Mouse (Mus musculus): Measurements from ENCODE around the gene Rad9a. TPM values are rescaled to one million over a fixed set of nuclear protein-coding genes. Genes with fewer than 3 reads are reported as not detected.

Rad9a gene
- total and polyA plus RNA-seq, 2 experiments from 2014 or later = 9.5 to 12.3 TPM

DNA sequence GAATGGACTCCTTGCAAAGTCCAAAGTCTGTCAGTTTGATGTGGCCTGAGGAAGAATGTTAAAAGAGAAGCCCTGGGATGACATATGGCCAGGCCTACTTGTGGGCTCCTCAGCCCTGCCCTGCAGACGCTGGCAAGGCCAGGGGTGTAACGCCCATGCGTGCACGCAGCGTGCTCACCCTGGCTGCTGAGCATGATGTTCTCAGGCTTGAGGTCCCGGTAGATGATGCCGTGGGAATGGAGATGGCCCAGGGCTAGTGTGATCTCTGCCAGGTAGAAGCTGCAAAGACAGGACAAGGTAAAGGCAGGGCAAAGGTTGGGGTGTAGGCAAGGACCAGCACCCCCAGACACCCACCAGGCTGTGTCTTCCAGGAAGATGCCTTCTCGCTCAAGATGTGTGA is 42.4 kb downstream of the Rad9a start:
- no peak overlapping the region for H3K27ac ChIP-seq (ENCODE audit: low read depth)
- peaks cover 56% of the 10 kb centered on the region for H3K36me3 ChIP-seq (replicated peaks; ENCODE audit: control insufficient read depth, insufficient read depth, low read length)
- 94% methylated on average over 8 of the region's 8 CpGs for WGBS
- H3K9me3 ChIP-seq (replicated peaks; ENCODE audit: control insufficient read depth, low read length) = no peaks in the 10 kb centered on the region
- no peak overlapping the region for H3K4me2 ChIP-seq (ENCODE audit: low read depth, low read length)
- no peak overlapping the region for H3K4me3 ChIP-seq (ENCODE audit: low read depth, low read length)
- ATAC-seq (ENCODE audit: insufficient read depth, low read depth) (no peak), DNase-seq (ENCODE audit: low spot score) (no peak)
- H3K9ac ChIP-seq (replicated peaks; ENCODE audit: low read depth, low read length) = no peak overlapping the region
- peaks cover 4% of the 10 kb centered on the region for H3K4me1 ChIP-seq (ENCODE audit: control insufficient read depth, insufficient read depth)
- TF ChIP-seq EP300 (IDR thresholded peaks at IDR 0.05; ENCODE audit: low read depth) (no peak), CTCF (IDR thresholded peaks at IDR 0.05; ENCODE audit: low read depth) (no peak)
- no peaks in the 10 kb centered on the region for H3K27me3 ChIP-seq (ENCODE audit: control insufficient read depth, insufficient read depth, low read length)

DNA sequence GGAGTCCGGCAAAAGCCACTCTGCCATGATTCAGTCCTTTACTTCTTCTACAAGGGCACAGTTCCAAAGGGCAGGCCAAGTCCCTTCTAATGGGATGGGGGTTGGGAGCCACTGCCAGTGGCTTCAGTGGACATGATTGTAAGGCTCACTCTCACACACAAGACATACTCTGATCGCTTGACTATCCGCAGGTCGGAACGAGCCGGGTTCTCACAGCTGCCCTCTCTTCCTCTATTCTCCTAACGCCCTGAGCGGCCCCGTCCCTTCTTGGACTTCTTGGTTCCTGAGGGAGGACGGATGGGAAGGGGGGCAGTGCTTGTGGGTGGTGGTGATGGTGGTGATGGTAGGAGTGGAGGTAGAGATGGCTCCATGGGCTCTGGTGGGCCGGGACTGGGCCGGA is 44.7 kb downstream of the Rad9a start:
- Histone ChIP-seq H3K9ac (replicated peaks; ENCODE audit: low read depth, low read length) (no peak overlapping the region), H3K27me3 (ENCODE audit: control insufficient read depth, insufficient read depth, low read length) (no peaks in the 10 kb centered on the region), H3K27ac (ENCODE audit: low read depth) (no peak overlapping the region), H3K4me2 (ENCODE audit: low read depth, low read length) (no peak overlapping the region), H3K36me3 (replicated peaks; ENCODE audit: control insufficient read depth, insufficient read depth, low read length) (peaks cover 76% of the 10 kb centered on the region), H3K4me3 (ENCODE audit: low read depth, low read length) (no peak overlapping the region), H3K9me3 (replicated peaks; ENCODE audit: control insufficient read depth, low read length) (no peaks in the 10 kb centered on the region), H3K4me1 (ENCODE audit: control insufficient read depth, insufficient read depth) (peaks cover 5% of the 10 kb centered on the region; the same call in 1 of the 2 replicates)
- TF ChIP-seq CTCF (IDR thresholded peaks at IDR 0.05; ENCODE audit: low read depth) = no peak
- TF ChIP-seq EP300 (IDR thresholded peaks at IDR 0.05; ENCODE audit: low read depth) = no peak
- DNase-seq (ENCODE audit: low spot score) (no peak), ATAC-seq (ENCODE audit: insufficient read depth, low read depth) (no peak)
- 83% methylated on average over 12 of the region's 12 CpGs for WGBS

DNA sequence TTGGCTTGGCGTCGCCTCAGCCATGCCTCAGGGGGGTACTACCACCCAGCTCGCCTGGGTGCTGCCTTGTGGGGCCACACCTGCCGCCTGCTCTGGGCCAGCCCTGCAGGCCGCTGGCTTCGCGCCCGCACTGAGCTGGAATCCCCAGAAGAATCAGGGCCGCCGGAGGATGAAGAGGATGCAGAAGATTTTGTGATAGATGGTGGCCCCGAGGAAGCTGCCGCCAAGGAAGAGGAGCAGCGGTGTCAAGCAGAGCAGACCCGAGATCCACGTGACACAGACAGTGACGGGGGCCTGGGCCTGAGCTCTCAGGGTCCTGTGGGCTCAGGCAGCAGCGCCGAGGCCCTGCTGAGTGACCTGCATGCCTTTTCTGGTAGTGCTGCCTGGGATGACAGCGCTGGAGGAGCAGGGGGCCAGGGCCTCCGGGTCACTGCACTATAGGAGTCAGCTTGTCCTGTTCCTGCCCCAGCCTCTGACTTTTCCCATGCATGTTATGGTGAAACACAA is 45.3 kb downstream of the Rad9a start:
- H3K4me2 ChIP-seq (ENCODE audit: low read depth, low read length) = peak overlapping the region; percentile 14; the same call in 1 of the 2 replicates
- no peak overlapping the region for H3K27ac ChIP-seq (ENCODE audit: low read depth)
- H3K4me3 ChIP-seq (ENCODE audit: low read depth, low read length) = peak overlapping the region; percentile 24; the same call in 1 of the 2 replicates
- no peaks in the 10 kb centered on the region for H3K27me3 ChIP-seq (ENCODE audit: control insufficient read depth, insufficient read depth, low read length)
- ATAC-seq (ENCODE audit: insufficient read depth, low read depth) (no peak), DNase-seq (ENCODE audit: low spot score) (no peak)
- peaks cover 74% of the 10 kb centered on the region for H3K36me3 ChIP-seq (replicated peaks; ENCODE audit: control insufficient read depth, insufficient read depth, low read length)
- TF ChIP-seq EP300 (IDR thresholded peaks at IDR 0.05; ENCODE audit: low read depth) (no peak), CTCF (IDR thresholded peaks at IDR 0.05; ENCODE audit: low read depth) (no peak)
- H3K9ac ChIP-seq (replicated peaks; ENCODE audit: low read depth, low read length) = no peak overlapping the region
- WGBS = 65% methylated on average over 19 of the region's 20 CpGs
- no peaks in the 10 kb centered on the region for H3K9me3 ChIP-seq (replicated peaks; ENCODE audit: control insufficient read depth, low read length)
- peaks cover 5% of the 10 kb centered on the region; the same call in 1 of the 2 replicates for H3K4me1 ChIP-seq (ENCODE audit: control insufficient read depth, insufficient read depth)

DNA sequence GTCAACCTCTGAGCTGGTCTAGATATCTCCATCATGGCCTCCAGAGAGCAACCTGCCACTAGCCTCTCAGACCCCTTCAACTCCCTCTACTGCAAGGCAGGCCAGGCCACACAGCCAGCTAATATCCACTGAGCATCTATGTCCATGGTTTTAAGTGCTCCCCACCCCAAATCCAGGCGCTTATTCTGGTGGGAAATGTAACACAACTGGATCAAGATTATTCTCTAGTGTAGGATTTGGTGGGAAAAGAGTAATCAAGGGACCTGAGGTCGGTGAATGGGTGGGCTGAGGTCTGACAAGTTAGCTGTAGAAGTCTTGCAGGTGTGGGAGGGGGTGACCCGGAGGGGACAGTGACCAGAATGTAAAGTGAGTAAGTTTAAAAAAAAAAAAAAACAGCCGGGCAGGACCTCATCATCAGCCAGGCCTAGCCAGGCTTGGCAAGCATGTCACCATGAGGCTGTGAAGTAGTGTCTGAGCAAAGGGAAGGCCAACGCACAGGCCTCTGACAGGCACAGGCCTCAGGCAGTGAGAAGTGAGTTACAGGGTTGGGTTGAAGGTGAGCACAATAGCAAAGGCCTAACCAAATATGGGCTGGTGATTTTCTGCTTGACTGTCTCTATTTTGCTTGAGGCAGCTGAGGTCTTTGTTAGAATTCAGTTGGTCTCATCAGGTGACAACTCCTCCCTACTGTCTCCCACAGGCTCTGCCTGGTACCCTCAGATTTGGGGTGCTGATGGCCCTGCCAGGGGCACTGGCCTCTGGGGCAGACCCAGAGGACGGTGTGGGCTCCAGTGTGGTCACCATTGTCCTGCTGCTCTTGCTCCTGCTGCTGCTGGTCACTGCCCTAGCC is 46.0 kb downstream of the Rad9a start:
- WGBS = 78% methylated on average over 6 of the region's 6 CpGs
- peak overlapping the region; percentile 24; the same call in 1 of the 2 replicates for H3K4me3 ChIP-seq (ENCODE audit: low read depth, low read length)

DNA sequence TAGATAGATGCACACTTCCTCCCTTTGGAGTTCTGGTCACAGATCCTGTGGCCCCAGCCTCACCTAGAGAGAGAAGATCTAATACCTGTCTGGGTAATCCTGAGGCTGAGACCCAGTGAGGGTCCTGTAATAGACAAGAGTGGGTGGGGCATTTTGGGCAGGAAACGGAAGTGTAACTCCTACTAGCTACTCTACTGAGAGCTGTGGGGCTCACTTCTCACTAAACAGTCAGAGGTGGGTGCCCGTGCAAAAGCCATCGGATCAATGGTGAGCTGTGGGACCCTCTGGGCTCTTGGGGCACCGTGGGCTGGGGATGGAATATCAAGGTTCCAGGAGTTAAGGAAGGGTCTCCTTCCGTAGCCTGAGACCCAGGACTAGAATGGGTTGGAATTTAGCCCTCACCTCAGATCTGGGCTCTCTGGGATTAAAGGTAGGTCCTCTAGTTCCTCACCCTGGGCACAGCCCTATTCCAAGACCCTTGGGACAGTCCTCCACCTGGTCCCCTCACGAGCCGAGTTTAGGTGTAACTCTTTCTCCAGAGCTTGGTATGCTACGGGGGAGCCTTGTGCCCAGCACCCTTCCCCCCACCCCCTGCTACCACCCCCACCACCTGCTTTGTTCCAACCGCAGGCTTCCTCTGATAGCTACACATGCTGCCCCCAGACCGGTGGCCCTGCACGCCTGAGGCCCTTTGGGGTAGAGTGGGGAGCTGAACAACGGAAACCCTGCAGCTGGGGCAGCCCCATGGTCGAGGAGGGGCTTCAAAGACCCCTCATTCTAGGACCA is 46.8 kb downstream of the Rad9a start:
- Histone ChIP-seq H3K4me2 (ENCODE audit: low read depth, low read length) (no peak overlapping the region; the same call in 1 of the 2 replicates), H3K27me3 (ENCODE audit: control insufficient read depth, insufficient read depth, low read length) (no peaks in the 10 kb centered on the region), H3K27ac (ENCODE audit: low read depth) (peak overlapping the region; percentile 9; the same call in 1 of the 2 replicates), H3K36me3 (replicated peaks; ENCODE audit: control insufficient read depth, insufficient read depth, low read length) (peaks cover 72% of the 10 kb centered on the region), H3K9ac (replicated peaks; ENCODE audit: low read depth, low read length) (no peak overlapping the region; the same call in 1 of the 2 replicates), H3K9me3 (replicated peaks; ENCODE audit: control insufficient read depth, low read length) (no peaks in the 10 kb centered on the region), H3K4me1 (ENCODE audit: control insufficient read depth, insufficient read depth) (peaks cover 10% of the 10 kb centered on the region; the same call in 1 of the 2 replicates), H3K4me3 (ENCODE audit: low read depth, low read length) (peak overlapping the region; percentile 24; the same call in 1 of the 2 replicates)
- TF ChIP-seq CTCF (IDR thresholded peaks at IDR 0.05; ENCODE audit: low read depth) = no peak
- TF ChIP-seq EP300 (IDR thresholded peaks at IDR 0.05; ENCODE audit: low read depth) = peak; percentile 66; the same call in 1 of the 2 replicates
- ATAC-seq (ENCODE audit: insufficient read depth, low read depth) = no peak
- 64% methylated on average over 13 of the region's 13 CpGs for WGBS
- DNase-seq (ENCODE audit: low spot score) = no peak

More for the DNA sequence above, 46.0 kb downstream of the Rad9a start:
- H3K9me3 ChIP-seq (replicated peaks; ENCODE audit: control insufficient read depth, low read length) = no peaks in the 10 kb centered on the region
- ATAC-seq (ENCODE audit: insufficient read depth, low read depth) (no peak), DNase-seq (ENCODE audit: low spot score) (no peak)
- H3K36me3 ChIP-seq (replicated peaks; ENCODE audit: control insufficient read depth, insufficient read depth, low read length) = peaks cover 76% of the 10 kb centered on the region
- peak overlapping the region; percentile 14; the same call in 1 of the 2 replicates for H3K4me2 ChIP-seq (ENCODE audit: low read depth, low read length)
- H3K27ac ChIP-seq (ENCODE audit: low read depth) = no peak overlapping the region
- no peaks in the 10 kb centered on the region for H3K27me3 ChIP-seq (ENCODE audit: control insufficient read depth, insufficient read depth, low read length)
- H3K9ac ChIP-seq (replicated peaks; ENCODE audit: low read depth, low read length) = no peak overlapping the region; the same call in 1 of the 2 replicates
- TF ChIP-seq EP300 (IDR thresholded peaks at IDR 0.05; ENCODE audit: low read depth) = no peak
- H3K4me1 ChIP-seq (ENCODE audit: control insufficient read depth, insufficient read depth) = peaks cover 5% of the 10 kb centered on the region; the same call in 1 of the 2 replicates
